Mouse (Mus musculus): ENCODE measurements around the gene Ankrd23. TPM values are rescaled to one million over a fixed set of nuclear protein-coding genes. Genes with fewer than 3 reads are reported as not detected.

Gene Ankrd23
- total and polyA plus RNA-seq, 3 experiments: 2.9 to 3.7 TPM; not detected in 1

DNA sequence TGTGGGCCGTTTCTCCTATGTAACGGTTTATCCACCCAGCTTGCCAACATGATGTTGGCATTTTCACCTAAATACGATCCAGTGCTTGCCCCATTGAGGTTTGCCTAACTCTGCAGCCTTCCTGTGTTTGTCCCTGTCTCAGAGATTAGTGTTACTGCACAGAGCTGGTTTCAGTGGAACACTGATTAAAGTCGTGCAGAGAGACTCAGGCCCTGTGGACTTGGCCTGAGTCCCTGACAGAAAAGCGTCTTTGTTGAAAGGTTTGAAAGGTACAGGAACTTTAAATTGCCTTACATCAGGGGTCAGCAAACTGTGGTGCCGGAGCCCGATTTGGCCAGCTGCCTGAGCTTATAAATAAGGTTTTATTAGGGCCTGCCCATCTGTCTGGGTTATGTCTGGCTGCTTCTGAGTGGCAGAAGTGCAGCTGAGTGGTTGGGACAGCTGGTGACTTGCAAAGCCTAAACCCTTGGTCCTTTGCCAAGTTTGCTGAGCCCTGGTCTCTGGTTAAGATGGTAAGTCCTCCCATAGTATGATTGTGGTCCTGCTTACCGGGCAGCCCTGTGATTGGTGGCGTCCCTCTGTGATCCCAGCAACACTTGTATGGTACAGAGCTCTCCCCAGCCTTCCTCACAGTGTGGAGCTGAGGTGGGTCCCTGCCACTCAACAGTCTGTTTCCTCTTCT lies 13.2 kb downstream of the Ankrd23 start:
- Histone ChIP-seq H3K9me3 (replicated peaks; ENCODE audit: insufficient read depth, low read length) (no peaks in the 10 kb centered on the region), H3K4me3 (ENCODE audit: control insufficient read depth in 1 of 2, insufficient read depth in 1 of 2, low read depth in 2 of 2, low read length in 2 of 2) (no peak overlapping the region), H3K27me3 (ENCODE audit: control insufficient read depth in 1 of 2, insufficient read depth in 2 of 2, low read length in 2 of 2) (no peaks in the 10 kb centered on the region), H3K9ac (ENCODE audit: control insufficient read depth, low read depth, low read length, poor library complexity, severe bottlenecking) (no peak overlapping the region), H3K79me2 (ENCODE audit: control insufficient read depth, insufficient read depth, low read length, poor library complexity) (no peaks in the 10 kb centered on the region), H3K27ac (ENCODE audit: control insufficient read depth, low read depth, low read length) (no peak overlapping the region), H3K4me1 (ENCODE audit: control insufficient read depth in 1 of 2, insufficient read depth in 2 of 2, low read length in 2 of 2) (peaks cover 0 to under 1% of the 10 kb centered on the region in 2 experiments; a peak in 1 of 4 replicates), H3K36me3 (ENCODE audit: control insufficient read depth in 1 of 2, insufficient read depth in 2 of 2, low read length in 2 of 2) (peaks cover 0 to 3% of the 10 kb centered on the region in 2 experiments; a peak in 2 of 4 replicates)
- TF ChIP-seq HCFC1 (IDR thresholded peaks at IDR 0.05; ENCODE audit: low read depth, low read length) (no peak), GABPA (IDR thresholded peaks at IDR 0.05; ENCODE audit: low read depth, low read length) (no peak), E2F4 (IDR thresholded peaks at IDR 0.05; ENCODE audit: borderline replicate concordance, low read depth, low read length) (no peak), NRF1 (IDR thresholded peaks at IDR 0.05; ENCODE audit: insufficient read depth, low read depth, low read length, poor library complexity, severe bottlenecking) (no peak), EP300 (IDR thresholded peaks at IDR 0.05; ENCODE audit: low read depth in 1 of 2, low read length in 2 of 2) (no peak), MYB (IDR thresholded peaks at IDR 0.05; ENCODE audit: low read depth, low read length) (no peak), TAL1 (IDR thresholded peaks at IDR 0.05; ENCODE audit: low read length) (no peak), BHLHE40 (IDR thresholded peaks at IDR 0.05; ENCODE audit: borderline replicate concordance, low read depth, low read length) (no peak), GATA1 (IDR thresholded peaks at IDR 0.05; ENCODE audit: low read depth, low read length) (no peak), NELFE (IDR thresholded peaks at IDR 0.05; ENCODE audit: low read depth, low read length) (no peak), SMC3 (IDR thresholded peaks at IDR 0.05; ENCODE audit: low read depth, low read length) (no peak), KAT2A (conservative IDR thresholded peaks at IDR 0.05; ENCODE audit: low read depth, low read length) (no peak), CTCF (IDR thresholded peaks at IDR 0.05 in 2 of 3, conservative IDR thresholded peaks at IDR 0.05 in 1 of 3; ENCODE audit: control insufficient read depth in 1 of 3, insufficient read depth in 1 of 3, low read depth in 2 of 3, low read length in 3 of 3, poor library complexity in 1 of 3, severe bottlenecking in 1 of 3) (no peak)
- no peak for DNase-seq (ENCODE audit: low read depth, low spot score)

GRCm38 (mm10) chr1:36522210-36522609 lies 14.5 kb downstream of the Ankrd23 start:
- H3K4me1 ChIP-seq (ENCODE audit: control insufficient read depth in 1 of 2, insufficient read depth in 2 of 2, low read length in 2 of 2): no peaks in the 10 kb centered on the region
- TF ChIP-seq RAD21 (IDR thresholded peaks at IDR 0.05; ENCODE audit: low read depth, low read length) (no peak), EP300 (IDR thresholded peaks at IDR 0.05; ENCODE audit: low read depth in 1 of 2, low read length in 2 of 2) (no peak), POLR2AphosphoS5 (IDR thresholded peaks at IDR 0.05; ENCODE audit: borderline replicate concordance, low read depth, low read length) (no peak), MAX (IDR thresholded peaks at IDR 0.05; ENCODE audit: low read length) (no peak), ELF1 (IDR thresholded peaks at IDR 0.05; ENCODE audit: low read depth, low read length) (no peak), KAT2A (conservative IDR thresholded peaks at IDR 0.05; ENCODE audit: low read depth, low read length) (no peak), SMC3 (IDR thresholded peaks at IDR 0.05; ENCODE audit: low read depth, low read length) (no peak), ZNF384 (IDR thresholded peaks at IDR 0.05; ENCODE audit: low read depth, low read length) (no peak), ZC3H11A (IDR thresholded peaks at IDR 0.05; ENCODE audit: low read depth, low read length) (no peak)
- no peak overlapping the region for H3K4me3 ChIP-seq (ENCODE audit: control insufficient read depth in 1 of 2, insufficient read depth in 1 of 2, low read depth in 2 of 2, low read length in 2 of 2)
- H3K27ac ChIP-seq (ENCODE audit: control insufficient read depth, low read depth, low read length): no peak overlapping the region
- H3K27me3 ChIP-seq (ENCODE audit: control insufficient read depth in 1 of 2, insufficient read depth in 2 of 2, low read length in 2 of 2): no peaks in the 10 kb centered on the region
- no peak overlapping the region for H3K9ac ChIP-seq (ENCODE audit: control insufficient read depth, low read depth, low read length, poor library complexity, severe bottlenecking)
- no peaks in the 10 kb centered on the region for H3K9me3 ChIP-seq (replicated peaks; ENCODE audit: insufficient read depth, low read length)
- DNase-seq (ENCODE audit: low read depth, low spot score): no peak
- H3K79me2 ChIP-seq (ENCODE audit: control insufficient read depth, insufficient read depth, low read length, poor library complexity): no peaks in the 10 kb centered on the region
- no peaks in the 10 kb centered on the region for H3K36me3 ChIP-seq (ENCODE audit: control insufficient read depth in 1 of 2, insufficient read depth in 2 of 2, low read length in 2 of 2)

Data from MEL (cell line).